Mouse (Mus musculus) kidney, embryonic 14.5 days (tissue): ENCODE measurements around the gene Mrpl14. TPM values are rescaled to one million over a fixed set of nuclear protein-coding genes. Genes with fewer than 3 reads are reported as not detected.

Experiments
- ATAC-seq: fragments of 200-750 bp; cut with Nextera tagmentation; 2 replicates; pipeline ENCODE4 v1.8.0; 2017; ENCODE audit warnings: moderate number of reproducible peaks, mild to moderate bottlenecking, moderate TSS enrichment, moderate library complexity; ENCODE audit not compliant: low FRiP score, low TSS enrichment
- H3K27ac ChIP-seq: fragments of 300-500 bp; sonication (generic); 2 replicates; pipeline ENCODE4 v1.5.1; 2014; ENCODE audit warnings: low read depth, mild to moderate bottlenecking, low read length, moderate library complexity, mixed read lengths
- H3K27me3 ChIP-seq: fragments of 300-500 bp; sonication (generic); 2 replicates; pipeline ENCODE4 v1.6.1; 2014; ENCODE audit warnings: mild to moderate bottlenecking, low read length; ENCODE audit not compliant: control insufficient read depth, insufficient read depth
- H3K36me3 ChIP-seq: fragments of 300-500 bp; sonication (generic); 2 replicates; pipeline ENCODE4 v1.6.1; 2014; ENCODE audit warnings: low read length, mixed read lengths; ENCODE audit not compliant: control insufficient read depth, insufficient read depth
- H3K4me1 ChIP-seq: fragments of 300-500 bp; sonication (generic); 2 replicates; pipeline ENCODE4 v1.6.1; 2014; ENCODE audit warnings: low read length, mixed read lengths; ENCODE audit not compliant: control insufficient read depth, insufficient read depth
- H3K4me2 ChIP-seq: fragments of 300-500 bp; sonication (generic); replicated peaks from 2 replicates; pipeline ENCODE4 v1.6.1; 2014; ENCODE audit warnings: low read depth, mild to moderate bottlenecking, low read length
- H3K4me3 ChIP-seq: fragments of 300-500 bp; sonication (generic); 2 replicates; pipeline ENCODE4 v1.5.1; 2014; ENCODE audit warnings: mild to moderate bottlenecking, low read length
- H3K9ac ChIP-seq: fragments of 300-500 bp; sonication (generic); 2 replicates; pipeline ENCODE4 v1.6.1; 2014; ENCODE audit warnings: low read depth, mild to moderate bottlenecking, low read length, moderate library complexity
- H3K9me3 ChIP-seq: fragments of 300-500 bp; sonication (generic); 2 replicates; pipeline ENCODE4 v1.6.1; 2016; ENCODE audit warnings: low read length; ENCODE audit not compliant: control insufficient read depth
- WGBS: fragments of 180-500 bp; shearing (Covaris S2); extraction: QIAGEN DNeasy Blood & Tissue Kit; methylation state at CpG from one replicate; pipeline ENCODE4 v1.1.7; 2014; 5-methylcytosine and 5-hydroxymethylcytosine counted together
- polyA plus RNA-seq: library from polyadenylated mRNA; unstranded; fragments of >200 nt; fragmentation: Nextera tagmentation; extraction: Ambion mirVana; gene quantifications from 2 replicates; pipeline ENCODE4 v1.2.1, GENCODE M21; 2014

The Mrpl14 gene
- polyA plus RNA-seq, 1 experiment from 2014 or later = 154 TPM

- H3K4me2 ChIP-seq = peak within 1 kb of the TSS; percentile 83
- H3K9me3 ChIP-seq = no peaks in the 10 kb centered on the region
- under 1% methylated on average over 38 of the region's 41 CpGs for WGBS
- no peaks in the 10 kb centered on the region for H3K27me3 ChIP-seq
- H3K9ac ChIP-seq = peak within 1 kb of the TSS; percentile 32
- H3K27ac ChIP-seq = peak within 1 kb of the TSS; percentile 37; the same call in 1 of the 2 replicates
- no peaks in the 10 kb centered on the region for H3K36me3 ChIP-seq
- ATAC-seq = no peak
- H3K4me3 ChIP-seq = peak within 1 kb of the TSS; percentile 25
- peaks cover 27% of the 10 kb centered on the region for H3K4me1 ChIP-seq
Measured at GRCm38 (mm10) chr17:45733735-45734301, 47.7 kb downstream of the Mrpl14 start, which contains the start of gene 1600014C23Rik. TSS of gene 1600014C23Rik (minus strand) at chr17:45733844.

DNA sequence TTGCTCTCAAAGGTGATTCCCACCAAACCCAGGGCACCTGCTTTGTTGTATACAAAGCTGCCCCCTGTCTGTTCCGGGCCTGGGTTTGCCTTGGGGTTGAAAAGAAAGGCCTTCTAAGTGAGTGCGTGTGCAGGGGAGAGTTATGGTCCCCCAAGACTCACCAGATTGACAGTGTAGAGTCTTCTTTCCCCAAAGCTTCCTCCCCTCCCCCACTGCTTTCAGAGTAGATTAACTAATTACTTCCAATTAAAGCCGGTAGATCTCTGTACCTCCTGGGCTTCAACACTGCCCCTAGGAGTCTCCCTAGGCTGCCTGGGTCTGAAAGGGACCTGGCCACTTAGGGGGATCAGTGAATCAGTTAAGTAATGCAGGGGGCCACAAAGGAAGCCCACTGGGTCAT, 48.2 kb downstream of the Mrpl14 start:
- no peaks in the 10 kb centered on the region for H3K36me3 ChIP-seq
- WGBS = 17% methylated on average over 3 of the region's 3 CpGs
- ATAC-seq = no peak
- peaks cover 27% of the 10 kb centered on the region for H3K4me1 ChIP-seq
- H3K9ac ChIP-seq = peak overlapping the region; percentile 32; the same call in 1 of the 2 replicates
- peak overlapping the region; percentile 83 for H3K4me2 ChIP-seq
- H3K27me3 ChIP-seq = no peaks in the 10 kb centered on the region
- no peak overlapping the region for H3K4me3 ChIP-seq
- H3K27ac ChIP-seq = peak overlapping the region; percentile 37; the same call in 1 of the 2 replicates
- no peaks in the 10 kb centered on the region for H3K9me3 ChIP-seq

DNA sequence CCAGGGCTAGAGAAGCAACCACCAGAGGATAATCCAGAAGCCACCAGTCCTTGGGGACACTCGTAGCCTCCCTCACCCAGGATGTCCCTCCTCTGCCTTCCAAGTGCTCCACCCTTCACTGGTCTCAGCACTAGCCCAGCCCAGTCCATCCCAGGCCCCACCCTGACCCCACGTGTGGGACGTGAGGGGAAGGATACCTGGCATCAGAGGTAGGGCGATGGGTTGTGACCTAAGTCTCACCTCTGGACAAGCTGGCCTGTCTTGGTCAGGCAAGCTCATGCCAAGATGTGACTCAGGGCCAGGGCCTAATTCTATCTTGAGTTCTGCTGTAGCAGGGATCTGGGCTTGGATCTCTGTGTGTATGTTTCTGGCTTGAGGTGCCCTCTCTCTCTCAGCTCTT, 48.8 kb downstream of the Mrpl14 start:
- ATAC-seq = no peak
- H3K4me2 ChIP-seq = no peak overlapping the region
- H3K27me3 ChIP-seq = no peaks in the 10 kb centered on the region
- H3K9ac ChIP-seq = no peak overlapping the region
- no peaks in the 10 kb centered on the region for H3K36me3 ChIP-seq
- H3K9me3 ChIP-seq = no peaks in the 10 kb centered on the region
- 0 out of 2 replicates have a peak overlapping the region, but pooled peaks have one; percentile 94 for H3K27ac ChIP-seq
- no peak overlapping the region for H3K4me3 ChIP-seq
- peaks cover 27% of the 10 kb centered on the region for H3K4me1 ChIP-seq
- 69% methylated on average over 4 of the region's 4 CpGs for WGBS

GRCm38 (mm10) chr17:45735382-45736310, 49.5 kb downstream of the Mrpl14 start:
- peak overlapping the region; percentile 45 for H3K4me3 ChIP-seq
- no peaks in the 10 kb centered on the region for H3K36me3 ChIP-seq
- peak overlapping the region; percentile 73; the same call in 1 of the 2 replicates for H3K9ac ChIP-seq
- peak; percentile 38 for ATAC-seq
- H3K27me3 ChIP-seq = no peaks in the 10 kb centered on the region
- no peaks in the 10 kb centered on the region for H3K9me3 ChIP-seq
- H3K4me2 ChIP-seq = peak overlapping the region; percentile 74
- H3K4me1 ChIP-seq = peaks cover 27% of the 10 kb centered on the region
- H3K27ac ChIP-seq = peak overlapping the region; percentile 94
- WGBS = 6% methylated on average over 10 of the region's 10 CpGs

GRCm38 (mm10) chr17:45736311-45737077, 50.4 kb downstream of the Mrpl14 start:
- Histone ChIP-seq H3K27me3 (no peaks in the 10 kb centered on the region), H3K9ac (peak overlapping the region; percentile 73), H3K4me1 (peaks cover 27% of the 10 kb centered on the region), H3K4me2 (peak overlapping the region; percentile 74), H3K9me3 (no peaks in the 10 kb centered on the region), H3K36me3 (no peaks in the 10 kb centered on the region), H3K4me3 (peak overlapping the region; percentile 45), H3K27ac (peak overlapping the region; percentile 94)
- ATAC-seq = peak; percentile 70
- WGBS = under 1% methylated on average over 44 of the region's 72 CpGs

GRCm38 (mm10) chr17:45737078-45737601, 51.0 kb downstream of the Mrpl14 start:
- Histone ChIP-seq H3K36me3 (no peaks in the 10 kb centered on the region), H3K9me3 (no peaks in the 10 kb centered on the region), H3K4me2 (peak overlapping the region; percentile 74), H3K4me3 (peak overlapping the region; percentile 45), H3K27me3 (no peaks in the 10 kb centered on the region), H3K4me1 (peaks cover 27% of the 10 kb centered on the region), H3K9ac (peak overlapping the region; percentile 73), H3K27ac (peak overlapping the region; percentile 84; the same call in 1 of the 2 replicates)
- 16% methylated on average over 10 of the region's 10 CpGs for WGBS
- peak; percentile 18; the same call in 1 of the 2 replicates for ATAC-seq

DNA sequence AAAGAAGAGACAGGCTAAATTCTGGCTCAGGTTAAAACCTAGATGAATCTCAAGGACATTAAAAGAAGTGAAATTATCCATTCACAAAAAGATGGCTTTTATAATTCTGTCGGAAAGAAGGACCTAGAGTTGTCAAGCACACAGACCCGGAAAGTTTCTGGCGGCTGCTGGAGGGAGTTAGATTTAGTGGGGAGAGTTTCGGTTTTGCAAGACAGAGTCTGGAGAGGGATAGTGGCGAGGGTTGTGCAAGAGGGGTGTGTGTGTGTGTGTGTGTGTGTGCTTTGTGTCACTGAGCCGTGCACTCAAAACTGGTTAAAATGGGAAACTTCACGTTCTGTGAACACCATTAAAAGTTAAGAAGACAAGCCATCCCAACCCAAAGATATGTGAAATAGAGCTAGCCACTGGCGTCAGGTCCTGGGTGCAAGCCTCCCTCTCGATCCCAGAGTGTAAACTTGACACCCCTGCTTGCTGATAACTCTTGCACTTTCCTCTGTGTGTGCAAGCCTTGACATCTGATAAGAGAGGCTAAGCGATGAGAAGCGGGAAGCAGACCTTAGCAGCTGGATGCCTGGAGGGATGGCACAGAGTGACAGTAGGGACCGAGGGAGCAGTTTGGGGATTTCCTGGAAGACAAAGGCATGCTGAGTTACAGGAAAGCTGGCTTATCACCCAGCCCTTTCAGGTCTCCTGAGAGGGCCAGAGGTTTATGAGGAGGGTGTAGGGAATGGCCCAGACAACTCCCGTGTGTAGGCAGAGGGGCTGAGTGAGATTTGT, 56.4 kb downstream of the Mrpl14 start:
- Histone ChIP-seq H3K36me3 (no peaks in the 10 kb centered on the region), H3K9ac (no peak overlapping the region), H3K4me1 (peaks cover 16% of the 10 kb centered on the region), H3K27me3 (no peaks in the 10 kb centered on the region), H3K4me3 (no peak overlapping the region), H3K9me3 (no peaks in the 10 kb centered on the region), H3K4me2 (no peak overlapping the region), H3K27ac (no peak overlapping the region)
- 44% methylated on average over 13 of the region's 13 CpGs for WGBS
- no peak for ATAC-seq

DNA sequence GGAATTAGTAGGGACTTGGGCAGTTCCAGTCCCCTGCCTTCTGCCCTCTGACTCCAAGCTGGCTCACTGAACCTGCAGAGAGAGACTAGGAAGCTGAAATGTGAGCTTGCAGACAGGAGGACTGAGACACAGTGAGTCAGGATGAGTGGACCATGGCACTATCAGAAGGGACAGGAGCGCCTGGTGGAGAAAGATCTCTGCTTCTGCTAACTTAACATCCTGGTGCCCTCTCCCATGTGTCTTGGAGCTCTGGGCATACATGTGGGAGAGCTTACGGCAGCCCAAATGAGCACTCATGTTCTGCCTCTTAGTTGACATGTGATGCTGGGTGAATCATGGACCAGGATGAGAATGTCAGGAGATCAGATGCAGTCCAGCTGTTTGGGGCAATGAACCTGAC, 59.5 kb downstream of the Mrpl14 start:
- Histone ChIP-seq H3K9me3 (no peaks in the 10 kb centered on the region), H3K4me2 (no peak overlapping the region), H3K4me3 (no peak overlapping the region), H3K4me1 (peaks cover 16% of the 10 kb centered on the region), H3K27ac (no peak overlapping the region), H3K9ac (no peak overlapping the region), H3K36me3 (no peaks in the 10 kb centered on the region), H3K27me3 (no peaks in the 10 kb centered on the region)
- WGBS = 61% methylated on average over 2 of the region's 2 CpGs
- no peak for ATAC-seq
